Mouse (Mus musculus): ENCODE results near the gene F2r. TPM values are rescaled to one million over a fixed set of nuclear protein-coding genes. Genes with fewer than 3 reads are reported as not detected.

Gene F2r
- polyA plus RNA-seq, 1 experiment from 2014 or later = 121 TPM

DNA sequence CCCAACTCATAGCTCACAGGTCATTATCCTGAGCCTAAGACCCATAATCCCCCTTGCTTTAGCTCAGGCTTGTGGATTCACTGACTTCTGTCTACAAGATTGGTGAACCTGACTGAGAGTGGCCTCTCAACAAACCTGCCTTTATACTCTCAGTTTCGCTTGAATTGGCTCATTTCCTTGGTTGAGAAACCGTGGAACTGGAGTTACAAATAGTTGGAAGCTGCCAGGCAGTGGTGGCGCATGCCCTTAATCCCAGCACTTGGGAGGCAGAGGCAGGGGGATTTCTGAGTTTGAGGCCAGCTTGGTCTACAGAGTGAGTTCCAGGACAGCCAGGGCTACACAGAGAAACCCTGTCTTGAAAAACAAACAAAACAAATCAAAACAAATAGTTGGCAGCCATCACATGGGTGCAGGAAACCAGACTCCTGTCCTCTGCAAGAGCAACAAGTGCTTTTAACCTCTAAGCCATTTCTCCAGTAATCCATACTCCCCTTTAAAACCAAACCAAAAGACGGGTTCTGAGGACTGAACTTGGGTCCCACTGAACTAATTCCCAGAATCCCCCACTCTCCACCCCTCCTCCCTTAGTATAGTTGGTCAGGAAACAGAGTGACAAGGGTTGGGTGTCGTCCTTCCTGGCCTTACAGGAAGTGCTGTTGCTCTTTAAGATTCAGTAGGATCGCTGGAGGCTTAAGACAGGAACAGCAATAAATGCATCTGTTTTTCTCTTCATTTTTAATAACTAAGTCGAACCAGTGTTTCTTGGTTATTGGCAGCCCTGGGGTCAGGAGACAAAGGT is 33.8 kb upstream of the F2r start:
- ATAC-seq (replicated peaks; ENCODE audit: low FRiP score) (no peak), DNase-seq (ENCODE audit: low spot score) (no peak)
- Histone ChIP-seq H3K9me3 (ENCODE audit: control insufficient read depth, low read length) (no peaks in the 10 kb centered on the region), H3K27me3 (ENCODE audit: control insufficient read depth, insufficient read depth, low read length) (no peaks in the 10 kb centered on the region), H3K9ac (ENCODE audit: low read length) (no peak overlapping the region), H3K4me2 (ENCODE audit: low read depth, low read length, severe bottlenecking) (no peak overlapping the region), H3K27ac (ENCODE audit: low read depth, low read length) (no peak overlapping the region), H3K4me3 (ENCODE audit: low read depth, low read length) (no peak overlapping the region), H3K36me3 (ENCODE audit: control insufficient read depth, insufficient read depth, low read length) (no peaks in the 10 kb centered on the region), H3K4me1 (replicated peaks; ENCODE audit: control insufficient read depth, insufficient read depth, low read length) (no peaks in the 10 kb centered on the region)
- WGBS = 84% methylated on average over 7 of the region's 7 CpGs

DNA sequence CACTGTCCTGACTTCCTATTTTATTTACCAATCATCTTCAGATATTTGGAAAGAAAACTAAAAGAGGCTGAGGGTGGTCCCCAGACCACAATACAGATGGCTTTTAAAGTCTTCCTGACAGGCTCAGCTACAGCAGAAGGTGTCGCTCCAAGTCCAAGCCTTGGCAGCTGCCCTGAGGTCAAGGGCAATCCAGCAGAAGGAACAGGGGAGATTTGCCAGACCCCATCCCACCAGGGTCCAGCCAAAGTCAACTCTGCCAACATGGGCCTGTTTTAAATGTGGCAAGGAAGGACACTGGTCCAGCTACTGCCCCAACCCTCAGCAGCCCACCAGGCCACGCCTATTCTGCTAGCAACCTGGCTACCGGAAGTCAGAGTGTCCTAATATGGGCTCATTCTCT is 31.7 kb upstream of the F2r start:
- Histone ChIP-seq H3K4me2 (ENCODE audit: low read depth, low read length, severe bottlenecking) (no peak overlapping the region), H3K36me3 (ENCODE audit: control insufficient read depth, insufficient read depth, low read length) (no peaks in the 10 kb centered on the region; the same call in 1 of the 2 replicates), H3K4me3 (ENCODE audit: low read depth, low read length) (no peak overlapping the region), H3K27ac (ENCODE audit: low read depth, low read length) (no peak overlapping the region), H3K4me1 (replicated peaks; ENCODE audit: control insufficient read depth, insufficient read depth, low read length) (no peaks in the 10 kb centered on the region), H3K27me3 (ENCODE audit: control insufficient read depth, insufficient read depth, low read length) (no peaks in the 10 kb centered on the region), H3K9ac (ENCODE audit: low read length) (no peak overlapping the region), H3K9me3 (ENCODE audit: control insufficient read depth, low read length) (no peaks in the 10 kb centered on the region)
- DNase-seq (ENCODE audit: low spot score) = no peak
- 95% methylated on average over 3 of the region's 3 CpGs for WGBS
- no peak for ATAC-seq (replicated peaks; ENCODE audit: low FRiP score)

DNA sequence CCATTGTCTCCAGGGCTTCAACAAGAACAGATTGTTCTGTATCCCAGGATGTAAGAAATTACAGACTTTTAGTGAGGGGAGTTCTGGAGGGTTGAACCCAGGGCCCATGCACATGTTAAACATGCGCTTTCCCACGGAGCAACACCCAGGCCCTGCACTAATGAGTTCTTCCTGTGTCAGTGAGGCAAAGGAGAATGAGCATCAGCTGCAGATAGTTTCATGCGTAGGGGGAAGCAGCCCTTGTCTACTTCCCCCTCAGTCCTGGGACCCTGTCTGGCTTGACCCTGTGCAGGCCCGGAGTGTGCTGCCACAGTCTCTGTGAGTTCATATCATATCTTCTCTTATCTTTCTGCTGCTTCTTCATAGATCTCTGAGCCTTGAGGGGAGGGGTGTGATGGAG is 29.0 kb upstream of the F2r start:
- DNase-seq (ENCODE audit: low spot score) (no peak), ATAC-seq (replicated peaks; ENCODE audit: low FRiP score) (no peak)
- Histone ChIP-seq H3K9me3 (ENCODE audit: control insufficient read depth, low read length) (no peaks in the 10 kb centered on the region), H3K4me1 (replicated peaks; ENCODE audit: control insufficient read depth, insufficient read depth, low read length) (no peaks in the 10 kb centered on the region), H3K9ac (ENCODE audit: low read length) (no peak overlapping the region), H3K27me3 (ENCODE audit: control insufficient read depth, insufficient read depth, low read length) (no peaks in the 10 kb centered on the region), H3K4me3 (ENCODE audit: low read depth, low read length) (no peak overlapping the region), H3K27ac (ENCODE audit: low read depth, low read length) (no peak overlapping the region), H3K4me2 (ENCODE audit: low read depth, low read length, severe bottlenecking) (no peak overlapping the region), H3K36me3 (ENCODE audit: control insufficient read depth, insufficient read depth, low read length) (no peaks in the 10 kb centered on the region; the same call in 1 of the 2 replicates)
- 89% methylated on average over 4 of the region's 4 CpGs for WGBS

DNA sequence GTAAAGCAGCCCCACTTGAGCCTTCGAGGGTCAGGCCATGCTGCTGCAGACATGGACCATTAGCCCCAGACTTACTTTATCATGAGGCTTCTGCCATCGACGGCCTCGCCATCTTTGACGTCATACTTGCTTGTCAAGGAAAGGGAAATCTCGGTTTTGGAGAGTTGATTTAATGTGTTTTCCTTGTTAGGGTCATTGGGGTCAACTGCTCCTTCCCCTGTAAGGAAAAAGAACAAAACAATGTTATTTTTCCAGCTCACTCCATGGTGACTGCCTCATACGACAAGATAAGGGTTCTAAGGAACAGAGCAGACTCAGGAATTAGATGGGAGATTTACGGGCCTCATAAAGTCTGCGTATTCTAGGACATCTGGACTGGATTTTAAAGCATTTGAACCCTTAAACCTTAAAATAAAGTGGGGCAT is 28.4 kb upstream of the F2r start:
- ATAC-seq (replicated peaks; ENCODE audit: low FRiP score) (no peak), DNase-seq (ENCODE audit: low spot score) (no peak)
- Histone ChIP-seq H3K27me3 (ENCODE audit: control insufficient read depth, insufficient read depth, low read length) (no peaks in the 10 kb centered on the region), H3K9ac (ENCODE audit: low read length) (no peak overlapping the region), H3K4me2 (ENCODE audit: low read depth, low read length, severe bottlenecking) (no peak overlapping the region), H3K36me3 (ENCODE audit: control insufficient read depth, insufficient read depth, low read length) (no peaks in the 10 kb centered on the region; the same call in 1 of the 2 replicates), H3K4me3 (ENCODE audit: low read depth, low read length) (no peak overlapping the region), H3K27ac (ENCODE audit: low read depth, low read length) (no peak overlapping the region), H3K4me1 (replicated peaks; ENCODE audit: control insufficient read depth, insufficient read depth, low read length) (no peaks in the 10 kb centered on the region), H3K9me3 (ENCODE audit: control insufficient read depth, low read length) (no peaks in the 10 kb centered on the region)
- 82% methylated on average over 9 of the region's 9 CpGs for WGBS

DNA sequence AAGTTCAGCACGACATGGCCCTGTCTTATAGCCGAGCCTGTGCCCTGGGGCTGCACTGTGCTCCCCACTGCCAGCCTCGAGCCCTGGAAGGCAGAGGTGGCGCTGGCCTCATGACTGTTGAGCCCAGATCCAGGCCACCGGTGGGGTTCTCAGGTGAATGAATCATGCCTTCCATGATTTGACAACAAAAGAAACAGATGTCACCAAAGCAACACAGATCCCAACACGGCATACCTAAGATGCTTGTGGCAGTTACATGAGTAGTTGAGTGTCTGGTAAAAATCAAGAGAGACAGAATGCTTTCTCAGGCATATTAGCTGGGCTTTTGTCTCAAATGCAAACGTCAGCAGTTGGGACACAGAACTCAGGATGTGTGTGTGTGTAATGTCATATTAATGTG is 25.5 kb upstream of the F2r start:
- DNase-seq (ENCODE audit: low spot score) (no peak), ATAC-seq (replicated peaks; ENCODE audit: low FRiP score) (no peak)
- Histone ChIP-seq H3K4me1 (replicated peaks; ENCODE audit: control insufficient read depth, insufficient read depth, low read length) (peaks cover 5% of the 10 kb centered on the region; the same call in 1 of the 2 replicates), H3K4me2 (ENCODE audit: low read depth, low read length, severe bottlenecking) (no peak overlapping the region), H3K9me3 (ENCODE audit: control insufficient read depth, low read length) (no peaks in the 10 kb centered on the region), H3K9ac (ENCODE audit: low read length) (no peak overlapping the region), H3K27me3 (ENCODE audit: control insufficient read depth, insufficient read depth, low read length) (no peaks in the 10 kb centered on the region), H3K4me3 (ENCODE audit: low read depth, low read length) (no peak overlapping the region), H3K36me3 (ENCODE audit: control insufficient read depth, insufficient read depth, low read length) (no peaks in the 10 kb centered on the region; the same call in 1 of the 2 replicates), H3K27ac (ENCODE audit: low read depth, low read length) (no peak overlapping the region)
- 80% methylated on average over 7 of the region's 7 CpGs for WGBS

DNA sequence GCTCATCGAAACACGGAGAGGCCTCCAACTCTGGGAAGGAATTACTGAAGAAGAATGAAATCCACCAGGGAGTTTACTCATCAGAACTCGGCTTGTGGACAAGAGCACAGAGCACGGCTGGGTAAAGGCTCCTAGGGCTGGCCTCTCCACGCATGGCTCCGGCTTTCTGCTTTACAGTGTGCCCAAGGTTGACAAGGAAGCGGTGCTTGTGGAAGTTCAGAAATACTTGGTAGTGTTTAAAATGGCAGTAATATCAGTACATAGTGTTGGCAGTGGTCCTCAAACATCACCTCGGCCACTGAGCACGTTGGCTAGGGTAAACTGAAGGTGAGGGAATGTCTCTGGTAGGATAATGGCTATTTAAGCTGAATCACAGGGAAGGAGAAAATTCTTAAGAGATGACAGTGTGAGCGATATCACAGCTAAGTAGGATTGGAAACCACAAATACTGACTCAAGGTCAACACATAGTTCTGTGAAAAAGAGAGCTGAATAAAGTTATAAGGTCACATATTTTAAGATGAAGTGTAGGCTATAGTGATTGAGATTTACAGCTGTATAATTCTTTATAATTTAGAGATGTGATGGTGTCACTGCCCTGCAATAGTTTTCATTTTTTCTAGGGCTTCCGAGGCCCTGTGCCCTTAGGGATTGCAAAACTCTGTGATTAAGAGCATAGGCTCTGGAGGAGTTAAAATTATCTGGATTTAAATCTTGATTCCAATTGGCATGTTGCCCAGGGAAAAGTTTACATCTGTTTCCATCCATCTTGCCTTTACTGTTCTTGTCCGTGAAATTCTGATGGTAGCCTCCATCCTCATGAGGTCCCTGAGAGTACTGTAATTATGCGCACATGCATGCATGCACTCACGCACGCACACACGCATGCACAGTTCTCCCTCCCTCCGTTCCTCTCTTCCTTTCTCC is 23.0 kb upstream of the F2r start:
- Histone ChIP-seq H3K27ac (ENCODE audit: low read depth, low read length) (no peak overlapping the region), H3K4me1 (replicated peaks; ENCODE audit: control insufficient read depth, insufficient read depth, low read length) (peaks cover 5% of the 10 kb centered on the region; the same call in 1 of the 2 replicates), H3K9me3 (ENCODE audit: control insufficient read depth, low read length) (no peaks in the 10 kb centered on the region), H3K36me3 (ENCODE audit: control insufficient read depth, insufficient read depth, low read length) (no peaks in the 10 kb centered on the region; the same call in 1 of the 2 replicates), H3K9ac (ENCODE audit: low read length) (no peak overlapping the region), H3K27me3 (ENCODE audit: control insufficient read depth, insufficient read depth, low read length) (no peaks in the 10 kb centered on the region), H3K4me3 (ENCODE audit: low read depth, low read length) (no peak overlapping the region), H3K4me2 (ENCODE audit: low read depth, low read length, severe bottlenecking) (no peak overlapping the region)
- DNase-seq (ENCODE audit: low spot score) = no peak
- WGBS = 96% methylated on average over 17 of the region's 17 CpGs
- ATAC-seq (replicated peaks; ENCODE audit: low FRiP score) = no peak

DNA sequence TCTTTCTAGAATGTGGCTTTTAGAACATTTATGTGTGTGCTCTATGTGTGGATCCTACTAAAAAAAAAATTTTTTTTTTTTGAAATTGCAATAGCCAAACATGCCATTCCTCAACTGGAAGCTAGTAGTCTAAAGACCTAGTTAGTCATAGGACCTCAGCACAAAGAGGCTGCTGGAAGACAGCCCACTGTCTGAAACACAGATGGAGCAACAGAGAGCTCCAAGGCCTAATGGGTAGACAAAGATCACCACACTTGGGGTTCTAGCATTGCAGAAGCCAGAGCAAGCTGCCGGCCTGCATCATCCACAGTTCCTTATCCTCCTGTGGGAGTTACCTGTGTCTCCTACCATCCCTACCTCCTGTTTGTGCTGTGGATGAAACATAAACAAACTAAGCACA is 22.1 kb upstream of the F2r start:
- no peak overlapping the region for H3K9ac ChIP-seq (ENCODE audit: low read length)
- ATAC-seq (replicated peaks; ENCODE audit: low FRiP score) = no peak
- H3K27me3 ChIP-seq (ENCODE audit: control insufficient read depth, insufficient read depth, low read length) = no peaks in the 10 kb centered on the region
- no peaks in the 10 kb centered on the region; the same call in 1 of the 2 replicates for H3K36me3 ChIP-seq (ENCODE audit: control insufficient read depth, insufficient read depth, low read length)
- peaks cover 5% of the 10 kb centered on the region; the same call in 1 of the 2 replicates for H3K4me1 ChIP-seq (replicated peaks; ENCODE audit: control insufficient read depth, insufficient read depth, low read length)
- DNase-seq (ENCODE audit: low spot score) = no peak
- no peak overlapping the region for H3K27ac ChIP-seq (ENCODE audit: low read depth, low read length)
- WGBS = 88% methylated on average over 1 of the region's 1 CpGs
- H3K9me3 ChIP-seq (ENCODE audit: control insufficient read depth, low read length) = no peaks in the 10 kb centered on the region
- H3K4me2 ChIP-seq (ENCODE audit: low read depth, low read length, severe bottlenecking) = no peak overlapping the region
- no peak overlapping the region for H3K4me3 ChIP-seq (ENCODE audit: low read depth, low read length)

DNA sequence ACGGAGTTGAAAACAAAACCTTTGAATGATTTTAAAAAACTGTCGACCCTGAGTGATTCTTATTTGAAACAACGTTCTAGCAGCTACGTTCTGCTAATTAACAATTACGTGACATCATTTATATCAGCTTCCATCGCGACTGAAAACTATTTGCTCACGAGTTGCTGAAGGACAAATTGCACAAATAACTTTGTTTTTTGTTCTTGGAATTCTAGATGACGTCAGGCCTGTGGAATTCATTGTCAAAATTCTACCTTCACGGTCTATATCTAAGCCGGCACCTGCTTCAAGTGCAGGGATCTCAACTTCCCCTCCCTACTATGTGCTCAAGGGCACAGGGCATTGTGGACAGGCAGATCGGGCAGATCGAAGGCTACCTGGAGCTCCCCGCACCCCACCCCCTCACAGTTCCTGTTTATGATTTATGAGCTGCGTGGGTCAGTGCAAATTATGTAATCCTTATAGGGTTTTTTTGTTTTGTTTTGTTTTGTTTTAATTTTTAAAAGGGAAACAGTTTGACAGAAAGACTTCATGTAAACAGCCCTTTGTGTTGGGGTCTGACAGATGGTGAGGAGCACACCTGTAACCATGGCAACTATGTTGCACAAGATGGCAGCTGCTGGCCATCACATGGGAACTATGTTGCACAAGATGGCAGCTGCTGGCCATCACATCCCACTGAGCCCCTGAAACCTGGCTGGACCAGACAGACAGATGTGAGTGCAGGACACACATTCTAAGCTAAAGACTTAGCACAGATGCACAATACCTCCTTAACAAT is 21.2 kb upstream of the F2r start:
- DNase-seq (ENCODE audit: low spot score) (peak; percentile 56), ATAC-seq (replicated peaks; ENCODE audit: low FRiP score) (peak; percentile 69)
- no peaks in the 10 kb centered on the region; the same call in 1 of the 2 replicates for H3K36me3 ChIP-seq (ENCODE audit: control insufficient read depth, insufficient read depth, low read length)
- H3K9ac ChIP-seq (ENCODE audit: low read length) = no peak overlapping the region
- WGBS = 75% methylated on average over 15 of the region's 15 CpGs
- no peak overlapping the region for H3K4me3 ChIP-seq (ENCODE audit: low read depth, low read length)
- no peak overlapping the region for H3K4me2 ChIP-seq (ENCODE audit: low read depth, low read length, severe bottlenecking)
- no peaks in the 10 kb centered on the region for H3K9me3 ChIP-seq (ENCODE audit: control insufficient read depth, low read length)
- H3K4me1 ChIP-seq (replicated peaks; ENCODE audit: control insufficient read depth, insufficient read depth, low read length) = peaks cover 5% of the 10 kb centered on the region; the same call in 1 of the 2 replicates
- peak overlapping the region; percentile 19; the same call in 1 of the 2 replicates for H3K27ac ChIP-seq (ENCODE audit: low read depth, low read length)
- H3K27me3 ChIP-seq (ENCODE audit: control insufficient read depth, insufficient read depth, low read length) = no peaks in the 10 kb centered on the region
